Mouse (Mus musculus) brain, embryonic 18.5 days (tissue): ENCODE data around the gene Gpr146.
"Not testable (repeated sequence)": the region's sequence is repeated elsewhere in the genome, so short reads cannot be mapped to it uniquely, and the experiment has no call there.

Experiments
- DNase-seq: peaks from one replicate; pipeline ENCODE4 v3.0.0-alpha.2; 2012; ENCODE audit warnings: low read depth, low spot score

Gpr146 gene

DNA sequence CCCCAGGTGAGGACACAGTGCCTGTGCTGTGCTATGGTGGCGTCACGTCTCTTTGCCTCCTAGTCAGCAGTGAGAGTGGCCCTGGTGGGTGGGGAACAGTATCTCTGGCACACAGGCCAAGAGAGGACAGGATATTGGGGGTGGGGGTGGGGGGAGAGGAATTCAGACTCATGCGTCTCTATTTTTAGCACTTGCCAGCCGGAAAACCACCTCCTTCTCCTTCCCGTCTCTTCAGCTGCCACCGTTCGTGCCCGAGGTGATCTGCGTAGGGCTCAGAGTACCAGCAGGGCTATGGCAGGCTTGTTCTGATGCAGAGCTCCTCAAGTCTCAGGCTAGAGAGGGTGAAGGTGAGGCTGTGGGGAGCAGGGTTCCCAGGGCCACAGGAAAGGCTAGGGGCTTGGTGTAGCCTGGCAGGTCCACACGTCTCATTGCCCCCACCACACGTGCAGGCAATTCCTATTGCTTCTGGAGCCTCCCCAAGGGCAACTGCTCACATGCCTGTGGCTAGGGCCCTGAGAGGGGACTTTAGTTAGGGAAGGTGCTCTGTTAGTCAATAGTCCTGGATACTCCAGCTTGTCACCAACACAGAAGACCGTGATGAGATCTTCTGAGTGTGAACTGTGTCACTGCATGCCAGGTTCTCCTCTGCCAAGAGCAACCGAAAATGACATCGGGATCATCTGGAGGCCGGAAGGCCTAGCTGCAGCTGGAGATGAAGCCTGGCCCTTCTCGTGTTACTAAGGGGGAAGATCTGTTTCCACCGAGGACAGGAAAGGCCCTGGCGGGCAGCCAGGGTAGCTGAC lies at the start of gene Gpr146:
Gene Gpr146 (plus strand): TSS at position 230 of the 803 bp plus-strand sequence.
- no peak for DNase-seq

DNA sequence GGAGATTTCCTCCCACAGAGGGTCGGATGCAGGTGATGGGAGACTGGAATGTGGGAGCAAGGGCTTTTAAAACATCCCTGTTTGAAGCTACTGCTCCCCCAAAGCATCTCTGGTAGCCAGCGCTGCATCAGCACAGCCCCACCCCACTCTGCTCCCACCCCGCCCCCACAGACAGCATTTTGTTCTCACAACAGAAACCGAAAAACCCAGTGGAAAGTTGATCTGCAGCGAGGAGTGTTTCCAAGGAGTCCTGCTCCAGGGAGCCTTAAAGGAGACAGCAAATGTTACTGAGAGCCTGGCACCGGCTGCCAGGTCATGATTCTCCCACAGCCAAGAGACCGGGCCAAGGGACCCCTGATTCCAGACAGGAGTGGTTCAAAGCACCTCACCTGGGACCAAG lies 46.7 kb upstream of the Gpr146 start:
- no peak for DNase-seq

DNA sequence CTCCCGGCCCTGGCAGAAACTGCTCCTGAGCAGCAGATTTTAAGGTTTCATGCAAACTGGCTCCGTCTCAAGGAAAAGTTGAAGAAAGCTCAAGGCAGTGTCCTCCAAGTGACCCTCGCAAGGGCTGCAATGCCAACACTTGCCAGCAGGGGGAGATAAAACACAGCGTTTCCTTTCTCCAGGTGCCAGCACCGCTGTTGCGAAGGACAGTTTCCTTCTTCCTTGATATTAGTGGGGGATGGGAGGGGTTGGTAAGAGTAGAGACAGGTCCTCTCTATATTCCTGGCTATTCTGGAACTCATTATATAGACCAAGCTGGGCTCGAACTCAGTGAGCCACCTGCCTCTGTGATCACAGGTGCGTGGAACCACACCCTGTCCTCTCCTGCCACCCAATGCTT lies 45.8 kb upstream of the Gpr146 start:
- DNase-seq = no peak

DNA sequence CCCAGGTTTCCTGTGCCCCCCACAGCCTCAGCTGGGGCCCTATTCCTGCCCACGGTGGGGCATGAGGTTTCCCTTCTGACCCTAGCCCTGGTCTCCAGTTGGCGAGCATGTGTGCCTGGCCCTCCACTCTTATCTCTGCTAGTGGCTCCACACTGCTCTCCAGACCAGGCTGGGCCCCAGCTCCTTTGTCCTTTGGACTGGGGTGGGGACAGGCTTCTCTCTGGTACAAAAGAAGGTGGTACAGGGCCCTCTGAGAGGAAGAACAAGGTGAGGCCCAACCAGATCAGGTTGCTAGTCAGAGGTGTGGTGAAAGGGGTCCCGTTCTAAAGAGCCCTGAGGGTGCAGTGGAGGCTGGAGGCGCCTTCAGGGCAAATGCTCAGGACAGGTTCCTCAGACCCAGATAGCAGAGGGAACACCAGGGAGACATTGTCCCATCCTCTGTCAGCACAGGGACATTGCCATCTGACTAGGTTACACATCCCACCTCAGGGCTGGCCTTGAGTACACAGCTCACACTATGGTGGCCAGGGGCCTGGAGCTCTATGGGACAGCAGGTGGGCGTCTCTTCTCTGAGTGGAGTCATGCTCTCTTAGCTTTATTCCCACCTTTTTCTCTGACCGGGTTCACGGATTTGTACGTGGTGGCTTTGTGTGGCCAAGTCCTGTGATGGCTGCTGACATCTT lies 44.8 kb upstream of the Gpr146 start:
- no peak for DNase-seq

DNA sequence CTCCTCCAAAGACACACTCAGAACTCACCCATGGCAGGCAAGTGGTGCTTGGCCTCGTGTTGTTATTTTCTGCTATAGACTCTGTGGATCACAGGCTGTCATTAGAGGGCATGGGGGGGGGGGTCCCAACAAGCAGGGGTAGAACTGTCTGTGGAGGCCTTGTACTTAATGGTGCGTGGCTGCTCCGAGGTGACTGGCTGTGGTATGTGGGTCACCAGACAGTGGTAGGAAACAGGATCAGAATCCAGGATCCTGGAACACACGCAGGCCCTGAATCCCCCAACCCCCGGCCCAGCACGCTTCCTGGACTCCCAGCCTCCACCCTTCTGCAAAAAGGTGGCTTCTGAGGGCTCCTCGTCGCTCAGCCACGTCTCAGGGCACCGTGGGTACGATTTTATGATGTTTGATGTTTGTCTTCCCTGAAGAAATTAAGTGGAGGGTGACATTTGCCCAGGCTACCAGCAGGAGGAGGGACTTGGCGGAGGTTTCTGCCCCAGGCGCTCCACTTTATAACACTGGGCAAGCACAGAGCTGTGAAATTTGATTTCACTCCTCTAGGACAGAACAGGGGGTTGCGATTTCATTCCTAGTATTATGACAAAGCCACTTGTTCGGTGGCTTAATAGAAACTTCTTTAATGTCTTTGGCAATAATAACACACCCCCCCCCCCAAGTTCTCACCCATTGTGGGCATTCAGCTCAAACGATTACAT lies 44.0 kb upstream of the Gpr146 start:
- no peak for DNase-seq

DNA sequence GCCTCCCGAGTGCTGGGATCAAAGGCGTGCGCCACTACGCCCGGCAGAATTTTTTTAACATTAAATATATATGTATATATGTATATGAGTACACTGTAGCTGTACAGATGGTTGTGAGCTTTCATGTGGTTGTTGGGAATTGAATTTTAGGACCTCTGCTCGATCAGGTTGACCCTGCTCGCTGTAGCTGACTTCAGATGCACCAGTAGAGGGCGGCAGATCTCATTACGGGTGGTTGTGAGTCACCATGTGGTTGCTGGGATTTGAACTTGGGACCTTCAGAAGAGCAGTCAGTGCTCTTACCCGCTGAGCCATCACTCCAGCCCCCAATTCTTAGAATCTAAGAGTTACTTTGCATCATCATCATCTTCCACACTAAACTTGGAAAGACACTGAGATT lies 43.1 kb upstream of the Gpr146 start:
- not testable (repeated sequence) for DNase-seq

DNA sequence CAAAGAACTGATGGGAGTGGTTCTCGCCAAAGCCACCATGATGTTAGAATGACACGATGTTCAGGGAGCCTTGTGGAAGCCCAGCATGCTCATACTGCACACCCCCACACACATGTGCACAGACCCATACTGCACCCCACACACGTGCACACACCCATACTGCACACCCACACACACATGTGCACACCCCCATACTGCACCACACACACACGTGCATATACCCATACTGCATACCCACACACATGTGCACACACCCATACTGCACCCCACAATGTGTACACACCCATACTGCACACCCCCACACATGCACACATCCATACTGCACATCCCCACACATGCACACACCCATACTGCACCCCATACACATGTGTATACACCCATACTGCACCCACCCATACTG lies 41.9 kb upstream of the Gpr146 start:
- no peak for DNase-seq

DNA sequence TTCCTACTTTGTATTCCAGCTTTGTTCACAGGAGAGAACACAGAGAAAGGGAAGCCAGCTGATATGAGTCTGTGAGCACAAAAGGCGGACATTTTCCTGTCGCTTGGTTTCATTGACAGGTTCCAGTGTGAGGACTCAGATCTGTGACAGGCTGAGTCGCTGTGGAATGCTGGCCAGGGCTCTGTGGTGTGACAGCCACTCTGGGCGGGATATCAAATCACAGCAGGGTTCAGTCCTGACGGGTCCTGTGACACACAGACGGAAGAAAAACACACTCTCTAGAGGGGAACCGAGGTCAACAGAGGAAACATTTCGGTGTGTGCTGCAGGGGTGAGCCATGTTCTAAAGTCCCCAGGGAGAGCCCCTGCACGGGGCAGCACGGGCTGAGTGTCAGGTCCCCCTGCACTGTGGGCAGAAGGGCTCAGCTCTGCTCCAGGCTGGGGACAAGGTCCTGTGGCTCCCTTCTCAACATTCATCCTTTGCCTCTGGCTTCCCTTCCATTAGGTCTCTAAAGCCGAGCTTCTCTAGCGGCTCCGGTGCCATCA lies 39.6 kb upstream of the Gpr146 start:
- no peak for DNase-seq

DNA sequence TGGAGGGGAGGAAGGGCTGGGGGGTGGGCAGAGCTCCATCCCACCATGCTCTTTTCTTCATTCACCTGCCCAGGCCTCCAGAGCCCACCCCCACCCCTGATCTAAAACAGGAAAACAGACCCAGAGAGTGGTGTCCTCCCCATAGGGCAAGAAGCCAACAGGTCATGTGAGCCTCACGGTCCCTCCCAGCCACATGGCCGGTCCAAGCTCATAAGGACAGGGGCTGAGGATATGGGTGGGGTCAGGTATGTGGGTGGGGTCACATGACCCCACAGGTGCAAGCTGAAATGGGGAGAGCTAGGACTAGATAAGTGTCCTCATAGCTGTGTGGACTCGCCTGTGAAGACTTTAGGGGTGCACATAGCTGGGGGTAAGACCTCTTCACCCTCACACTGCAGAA lies 39.1 kb upstream of the Gpr146 start:
- no peak for DNase-seq

DNA sequence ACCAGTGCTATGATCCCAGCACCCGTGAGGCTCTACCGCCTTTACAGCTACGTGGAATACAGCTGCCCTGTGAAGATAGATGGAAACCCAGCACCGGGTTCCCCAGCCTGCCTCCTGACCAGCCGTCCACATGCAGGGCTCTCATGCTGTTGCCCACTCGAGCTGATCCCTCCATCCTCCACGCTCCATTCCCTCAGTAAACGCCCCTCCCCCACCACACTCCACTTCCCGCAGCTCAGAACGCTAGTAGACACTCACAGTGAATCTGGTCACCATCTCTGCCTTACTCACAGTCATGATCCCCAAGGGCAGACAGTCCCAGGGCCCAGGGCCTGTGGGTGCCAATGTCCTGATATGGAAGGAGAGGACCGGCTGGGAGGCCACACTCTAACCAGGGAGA lies 38.6 kb upstream of the Gpr146 start:
- DNase-seq = no peak

DNA sequence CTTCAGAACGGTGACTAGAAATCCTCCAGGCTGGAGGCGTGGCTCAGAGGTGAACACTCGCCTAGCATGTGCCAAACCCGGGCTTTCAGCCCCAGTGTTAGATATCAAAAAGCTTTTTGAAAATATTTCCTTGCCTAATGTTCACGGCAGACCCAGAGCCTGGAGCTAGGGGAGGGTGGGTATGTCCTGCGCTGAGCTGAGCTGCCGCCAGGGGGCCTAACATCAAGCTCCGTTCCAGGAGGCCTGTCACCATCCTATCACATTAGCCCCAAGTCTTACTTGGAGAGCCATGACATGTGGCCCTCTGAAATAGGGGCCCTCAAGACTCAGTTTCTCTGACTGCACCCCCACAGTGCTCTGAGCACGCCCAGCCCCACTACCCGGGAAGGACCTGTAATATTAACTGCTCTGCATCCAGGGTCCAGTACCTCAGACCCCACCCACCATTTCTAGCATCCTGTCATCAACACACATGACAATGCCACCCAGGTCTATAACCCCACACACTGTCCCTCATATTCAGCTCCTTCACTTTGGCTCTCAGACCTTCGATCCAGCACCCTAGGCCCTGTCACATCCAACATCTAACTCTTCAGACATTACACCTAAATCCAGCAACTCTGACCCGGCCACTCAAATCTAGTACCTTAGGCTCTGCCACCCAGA lies 33.3 kb upstream of the Gpr146 start:
- no peak for DNase-seq

DNA sequence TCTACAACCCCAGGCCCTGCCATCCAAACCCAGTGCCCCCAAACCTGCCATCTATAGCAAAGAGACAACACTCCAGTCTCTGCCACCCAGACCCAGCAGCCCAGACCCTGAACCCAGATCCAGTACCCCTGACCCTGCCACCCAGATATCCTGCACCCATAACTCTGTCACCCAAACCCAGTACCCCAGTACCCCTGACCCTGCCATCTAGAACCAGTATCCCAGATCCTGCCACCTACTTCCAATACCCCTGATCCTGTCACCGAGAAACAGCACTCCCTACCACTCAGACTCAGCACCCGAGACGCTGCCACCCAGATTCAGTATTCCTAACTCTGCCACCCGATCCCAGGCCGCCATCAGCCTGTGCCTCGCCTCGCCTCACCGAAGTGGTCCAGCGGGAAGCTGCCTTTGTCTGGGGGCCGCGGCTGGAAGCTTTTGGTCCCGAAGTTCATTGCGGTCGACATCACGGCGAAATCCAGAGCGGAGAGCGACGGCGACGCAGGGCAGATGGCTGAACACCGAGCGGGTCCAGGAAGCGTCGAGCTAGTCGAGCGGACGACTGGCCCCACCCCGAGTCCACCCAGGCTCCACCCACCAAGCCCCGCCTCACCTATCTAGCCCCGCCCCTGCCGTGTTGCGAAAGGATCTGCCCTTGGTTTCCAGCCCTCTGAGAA lies 32.7 kb upstream of the Gpr146 start:
- DNase-seq = peak; percentile 70

DNA sequence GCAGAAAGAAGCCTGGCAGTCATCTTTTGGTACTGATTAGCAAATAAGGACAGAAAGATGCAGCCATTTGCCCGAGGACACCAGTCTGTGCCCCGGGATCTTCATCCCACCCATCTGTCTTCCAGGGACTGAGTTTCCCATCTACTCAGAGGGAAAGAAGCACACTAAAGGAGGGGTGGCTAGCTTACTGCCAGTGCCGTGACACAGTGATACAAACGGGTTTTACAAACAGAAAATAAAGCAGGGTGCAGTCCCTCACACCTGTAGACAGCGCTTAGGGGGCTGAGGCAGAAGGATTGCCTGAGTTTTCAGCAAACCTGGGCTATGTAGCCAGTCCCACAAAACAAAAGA lies 32.2 kb upstream of the Gpr146 start:
- DNase-seq = no peak

DNA sequence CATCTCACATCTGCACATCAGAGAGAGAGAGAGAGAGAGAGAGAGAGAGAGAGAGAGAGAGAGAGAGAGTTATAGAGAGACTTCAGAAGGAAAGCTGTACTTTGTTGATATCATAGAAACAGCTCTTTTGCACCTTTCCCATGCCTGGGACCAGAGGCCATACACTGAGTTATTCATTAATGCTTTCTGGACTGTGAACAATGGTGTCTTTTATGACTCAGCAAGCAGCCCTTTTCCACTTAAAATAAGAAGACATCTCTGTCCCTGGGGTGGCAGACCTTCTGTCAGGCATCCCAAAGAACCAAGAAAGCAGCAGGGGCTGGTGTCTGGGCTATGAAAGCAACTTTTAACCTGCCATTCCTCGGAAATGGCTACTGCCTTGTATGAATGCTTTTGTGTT lies 30.3 kb upstream of the Gpr146 start:
- no peak for DNase-seq

DNA sequence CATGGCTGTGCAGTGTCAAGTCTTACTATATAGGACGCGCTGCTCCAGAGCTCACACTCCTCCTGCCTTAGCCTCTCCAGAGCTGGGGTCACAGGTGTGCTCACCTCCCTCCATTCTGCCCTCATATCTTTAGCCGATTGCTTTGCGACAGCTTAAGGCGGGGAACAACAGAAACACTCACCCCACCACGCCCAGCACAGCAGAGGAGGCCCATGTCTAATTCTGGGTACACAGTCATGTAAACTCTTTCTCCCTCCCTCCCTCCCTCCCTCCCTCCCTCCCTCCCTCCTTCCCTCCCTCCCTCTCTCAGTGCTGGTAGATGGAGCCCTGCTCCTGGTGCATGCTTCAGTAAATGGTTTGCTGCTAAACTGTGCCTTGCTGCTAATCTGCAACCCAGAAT lies 27.8 kb upstream of the Gpr146 start:
- DNase-seq = no peak

DNA sequence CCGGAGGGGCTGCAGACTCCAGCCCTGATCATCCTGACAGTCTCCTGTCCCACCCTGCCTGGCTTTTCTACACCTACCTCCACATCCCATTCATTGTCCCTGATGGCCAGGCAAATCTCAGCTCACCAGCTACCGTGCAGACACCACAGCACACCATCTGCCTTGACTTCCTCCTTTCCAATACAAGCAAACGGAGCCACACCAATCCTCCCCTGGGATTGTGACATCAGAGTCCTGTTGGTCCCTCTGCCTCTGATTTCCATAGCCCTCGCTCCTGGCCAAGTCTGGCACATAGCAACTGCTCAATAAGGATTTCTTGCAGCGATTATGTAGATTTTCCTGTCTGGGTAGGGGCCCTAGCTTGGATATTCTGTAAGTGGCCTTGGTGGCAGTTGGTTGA lies 26.4 kb upstream of the Gpr146 start, which contains the start of gene Cox19:
Gene Cox19 (minus strand): TSS at position 285 of the 400 bp plus-strand sequence.
- DNase-seq = no peak

DNA sequence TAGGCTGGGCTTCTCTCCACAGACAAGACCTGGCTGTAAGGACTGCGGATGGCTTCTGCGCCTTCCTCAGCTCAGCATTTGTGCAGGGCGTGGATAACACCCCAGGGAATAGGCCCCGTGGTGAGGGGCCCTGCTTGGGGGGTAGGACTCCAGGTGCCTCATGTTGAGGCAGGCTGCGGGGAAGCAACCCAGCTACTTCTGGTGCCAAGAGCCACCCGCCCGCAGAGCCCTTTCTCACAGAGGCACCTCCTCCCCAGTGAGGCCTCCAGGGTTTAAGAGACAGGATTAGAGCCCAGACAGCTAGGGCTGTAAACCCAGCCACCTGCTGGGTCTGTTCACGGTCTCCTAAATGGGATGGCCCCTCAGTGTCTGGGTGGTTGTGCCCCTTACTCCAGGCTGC lies 25.9 kb upstream of the Gpr146 start:
- no peak for DNase-seq

DNA sequence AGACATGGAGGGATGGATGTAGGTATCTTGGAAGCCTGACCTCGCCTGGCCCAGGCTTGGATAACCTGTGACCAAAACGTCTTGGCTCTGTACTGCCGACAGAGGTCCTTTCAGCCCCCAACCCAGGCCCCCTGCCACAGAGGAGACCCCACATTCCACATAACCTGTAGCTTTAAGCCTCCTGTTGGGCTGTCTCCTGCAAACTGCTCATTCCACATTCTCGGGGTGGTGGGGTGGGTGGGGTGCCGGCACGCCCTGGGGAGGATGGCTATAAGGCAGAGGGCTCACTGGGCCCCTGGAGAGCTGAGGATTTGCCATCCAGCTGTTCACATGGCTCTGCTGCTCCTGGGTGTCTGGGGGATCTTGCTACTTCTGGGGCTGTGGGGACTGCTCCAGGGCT lies 25.2 kb upstream of the Gpr146 start, which contains the start of gene Cyp2w1:
Gene Cyp2w1 (plus strand): TSS at position 301 of the 400 bp plus-strand sequence.
- no peak for DNase-seq

DNA sequence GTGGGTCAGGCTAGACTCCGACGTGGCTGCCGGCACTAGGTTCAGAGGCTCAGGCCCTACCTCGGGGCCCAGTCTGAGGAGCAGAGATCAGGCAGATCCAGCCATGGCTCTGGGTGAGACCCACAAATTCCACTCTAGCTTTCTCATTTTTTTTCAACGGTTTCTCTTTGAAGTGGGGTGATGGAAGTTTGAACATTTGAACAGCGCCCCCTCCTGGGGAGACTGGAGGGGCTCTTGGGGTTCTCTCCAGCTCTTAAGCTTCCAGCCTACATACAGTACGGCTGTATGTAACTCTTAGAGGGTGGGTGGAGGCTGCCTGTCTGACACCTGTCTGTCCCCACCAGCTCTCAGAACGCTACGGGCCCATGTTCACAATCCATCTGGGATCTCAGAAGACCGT lies 24.0 kb upstream of the Gpr146 start:
- no peak for DNase-seq

DNA sequence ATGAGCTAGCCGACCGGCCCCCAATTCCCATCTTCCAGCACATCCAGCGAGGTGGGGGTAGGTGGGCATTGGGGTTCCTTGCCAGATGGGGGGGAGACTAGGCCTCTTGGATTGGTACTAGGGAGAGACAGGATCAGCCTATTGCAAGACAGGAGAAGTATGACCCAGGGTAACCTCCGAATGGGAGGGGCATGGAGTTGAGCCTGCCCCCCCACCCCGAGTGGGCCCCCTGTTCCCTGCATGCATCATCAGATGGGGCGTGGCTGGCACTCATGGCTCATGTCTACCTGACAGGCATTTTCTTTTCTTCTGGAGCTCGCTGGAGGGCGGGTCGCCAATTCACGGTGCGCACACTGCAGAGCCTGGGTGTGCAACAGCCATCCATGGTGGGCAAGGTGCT lies 23.6 kb upstream of the Gpr146 start:
- no peak for DNase-seq

DNA sequence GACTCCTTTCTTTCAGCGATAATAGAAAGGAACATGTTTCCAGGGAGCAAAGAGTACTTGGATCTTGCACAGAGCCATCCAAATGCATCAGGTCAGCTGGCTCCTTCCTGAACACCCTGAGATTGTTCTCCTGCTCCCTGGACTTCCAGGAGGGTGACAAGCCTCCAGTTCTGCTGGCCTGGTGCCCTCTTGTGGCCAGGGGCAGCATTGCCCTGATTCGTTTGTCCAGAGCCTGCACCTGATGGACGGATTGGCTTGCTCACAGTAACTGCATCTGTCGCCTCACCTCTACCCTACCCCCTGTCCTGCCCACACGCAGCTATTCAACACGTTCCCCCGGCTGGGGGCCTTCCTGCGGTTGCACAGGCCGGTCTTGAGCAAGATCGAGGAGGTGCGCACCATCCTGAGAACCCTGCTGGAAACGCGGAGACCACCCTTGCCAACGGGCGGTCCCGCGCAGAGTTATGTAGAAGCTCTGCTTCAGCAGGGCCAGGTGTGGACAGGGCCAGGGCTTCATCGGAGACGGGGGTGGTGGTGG lies 22.2 kb upstream of the Gpr146 start:
- no peak for DNase-seq
